Mouse (Mus musculus): ENCODE data around the gene Lrp2.

- TF ChIP-seq POLR2A (IDR thresholded peaks at IDR 0.05; ENCODE audit: low read depth, low read length) (no peak), CTCF (IDR thresholded peaks at IDR 0.05; ENCODE audit: borderline replicate concordance, insufficient read depth, low read length) (no peak)
These were observed 4.7 kb upstream of the Lrp2 start for GRCm38 (mm10) chr2:69590548-69590947.

All from embryonic fibroblast, embryonic 13.5 days (primary cell).